Mouse (Mus musculus) heart, embryonic 12.5 days (tissue): ENCODE measurements around the gene Fkbpl. TPM values are rescaled to one million over a fixed set of nuclear protein-coding genes. Genes with fewer than 3 reads are reported as not detected.

Experiments used
- ATAC-seq: fragments of 200-750 bp; cut with Nextera tagmentation; 2 replicates; pipeline ENCODE4 v1.8.0; 2017; ENCODE audit warnings: moderate TSS enrichment, moderate library complexity; ENCODE audit not compliant: insufficient number of reproducible peaks, low FRiP score
- H3K27ac ChIP-seq: fragments of 300-500 bp; sonication (generic); 2 replicates; pipeline ENCODE4 v1.5.1; 2016; ENCODE audit warnings: mild to moderate bottlenecking, moderate library complexity; ENCODE audit not compliant: poor library complexity, severe bottlenecking
- H3K27me3 ChIP-seq: fragments of 300-500 bp; sonication (generic); replicated peaks from 2 replicates; pipeline ENCODE4 v1.6.1; 2016; ENCODE audit warnings: mild to moderate bottlenecking, moderate library complexity
- H3K36me3 ChIP-seq: fragments of 300-500 bp; sonication (generic); 2 replicates; pipeline ENCODE4 v1.6.1; 2016; ENCODE audit warnings: mild to moderate bottlenecking, moderate library complexity
- H3K4me1 ChIP-seq: fragments of 300-500 bp; sonication (generic); replicated peaks from 2 replicates; pipeline ENCODE4 v1.6.1; 2016; ENCODE audit warnings: mild to moderate bottlenecking
- H3K4me2 ChIP-seq: fragments of 300-500 bp; sonication (generic); 2 replicates; pipeline ENCODE4 v1.6.1; 2016; ENCODE audit warnings: mild to moderate bottlenecking, moderate library complexity
- H3K4me3 ChIP-seq: fragments of 300-500 bp; sonication (generic); 2 replicates; pipeline ENCODE4 v1.5.1; 2016; ENCODE audit warnings: mild to moderate bottlenecking
- H3K9ac ChIP-seq: fragments of 300-500 bp; sonication (generic); 2 replicates; pipeline ENCODE4 v1.6.1; 2016; ENCODE audit warnings: mild to moderate bottlenecking, moderate library complexity
- H3K9me3 ChIP-seq: fragments of 300-500 bp; sonication (generic); replicated peaks from 2 replicates; pipeline ENCODE4 v1.6.1; 2016; ENCODE audit warnings: mild to moderate bottlenecking, moderate library complexity
- WGBS: fragments of 180-500 bp; shearing (Covaris S2); methylation state at CpG from one replicate; pipeline ENCODE4 v1.1.7; 2016; 5-methylcytosine and 5-hydroxymethylcytosine counted together
- polyA plus RNA-seq: library from polyadenylated mRNA; unstranded; fragments of >200 nt; fragmentation: Nextera tagmentation; extraction: Ambion mirVana; gene quantifications from 2 replicates; pipeline ENCODE4 v1.2.1, GENCODE M21; 2016

The Fkbpl gene
- polyA plus RNA-seq, 1 experiment from 2014 or later, result 10.2 TPM

GRCm38 (mm10) chr17:34658145-34658544 lies 13.6 kb downstream of the Fkbpl start:
- ATAC-seq, result no peak
- H3K27me3 ChIP-seq, result peaks cover 31% of the 10 kb centered on the region
- no peak overlapping the region for H3K4me2 ChIP-seq
- peaks cover 47% of the 10 kb centered on the region for H3K4me1 ChIP-seq
- H3K36me3 ChIP-seq, result peaks cover 12% of the 10 kb centered on the region
- WGBS, result 65% methylated on average over 2 of the region's 2 CpGs
- H3K9me3 ChIP-seq, result no peaks in the 10 kb centered on the region
- H3K9ac ChIP-seq, result no peak overlapping the region
- H3K27ac ChIP-seq, result no peak overlapping the region
- H3K4me3 ChIP-seq, result no peak overlapping the region

- Histone ChIP-seq H3K4me2 (no peak overlapping the region), H3K4me1 (peaks cover 47% of the 10 kb centered on the region), H3K9me3 (no peaks in the 10 kb centered on the region), H3K36me3 (peaks cover 7% of the 10 kb centered on the region), H3K27me3 (peaks cover 31% of the 10 kb centered on the region), H3K4me3 (no peak overlapping the region), H3K27ac (no peak overlapping the region), H3K9ac (no peak overlapping the region)
- ATAC-seq, result no peak
- WGBS, result 67% methylated on average over 3 of the region's 3 CpGs
These were observed 14.0 kb downstream of the Fkbpl start for GRCm38 (mm10) chr17:34658591-34658990.

GRCm38 (mm10) chr17:34659181-34659896 lies 14.8 kb downstream of the Fkbpl start:
- Histone ChIP-seq H3K27me3 (peaks cover 31% of the 10 kb centered on the region), H3K36me3 (peaks cover 3% of the 10 kb centered on the region), H3K27ac (no peak overlapping the region), H3K9me3 (no peaks in the 10 kb centered on the region), H3K4me3 (no peak overlapping the region), H3K4me1 (peaks cover 46% of the 10 kb centered on the region), H3K9ac (no peak overlapping the region), H3K4me2 (no peak overlapping the region)
- no peak for ATAC-seq
- WGBS, result 40% methylated on average over 12 of the region's 12 CpGs

- Histone ChIP-seq H3K36me3 (no peaks in the 10 kb centered on the region), H3K4me1 (peaks cover 41% of the 10 kb centered on the region), H3K27me3 (peaks cover 33% of the 10 kb centered on the region), H3K9ac (no peak overlapping the region), H3K4me2 (no peak overlapping the region), H3K9me3 (no peaks in the 10 kb centered on the region), H3K27ac (no peak overlapping the region), H3K4me3 (no peak overlapping the region)
- WGBS, result 57% methylated on average over 3 of the region's 3 CpGs
- ATAC-seq, result no peak
These were observed 15.3 kb downstream of the Fkbpl start for GRCm38 (mm10) chr17:34659897-34660214.

GRCm38 (mm10) chr17:34660259-34660820 lies 15.8 kb downstream of the Fkbpl start:
- no peak overlapping the region for H3K27ac ChIP-seq
- peak overlapping the region; percentile 60 for H3K4me2 ChIP-seq
- H3K4me3 ChIP-seq, result no peak overlapping the region
- peaks cover 36% of the 10 kb centered on the region for H3K4me1 ChIP-seq
- no peaks in the 10 kb centered on the region for H3K9me3 ChIP-seq
- 27% methylated on average over 11 of the region's 11 CpGs for WGBS
- no peaks in the 10 kb centered on the region for H3K36me3 ChIP-seq
- ATAC-seq, result no peak
- no peak overlapping the region for H3K9ac ChIP-seq
- H3K27me3 ChIP-seq, result peaks cover 37% of the 10 kb centered on the region

GRCm38 (mm10) chr17:34661121-34661591 lies 16.6 kb downstream of the Fkbpl start:
- H3K27me3 ChIP-seq, result peaks cover 45% of the 10 kb centered on the region
- H3K27ac ChIP-seq, result no peak overlapping the region
- WGBS, result 5% methylated on average over 19 of the region's 19 CpGs

GRCm38 (mm10) chr17:34662468-34662867 lies 17.9 kb downstream of the Fkbpl start:
- 71% methylated on average over 1 of the region's 1 CpGs for WGBS
- no peak overlapping the region for H3K4me3 ChIP-seq
- no peaks in the 10 kb centered on the region for H3K9me3 ChIP-seq
- H3K9ac ChIP-seq, result no peak overlapping the region
- peaks cover 45% of the 10 kb centered on the region for H3K27me3 ChIP-seq
- H3K36me3 ChIP-seq, result no peaks in the 10 kb centered on the region
- ATAC-seq, result no peak
- peaks cover 26% of the 10 kb centered on the region for H3K4me1 ChIP-seq
- no peak overlapping the region for H3K27ac ChIP-seq
- no peak overlapping the region for H3K4me2 ChIP-seq

More at GRCm38 (mm10) chr17:34661121-34661591, 16.6 kb downstream of the Fkbpl start:
- Histone ChIP-seq H3K4me3 (peak overlapping the region; percentile 17), H3K36me3 (no peaks in the 10 kb centered on the region), H3K4me1 (peaks cover 28% of the 10 kb centered on the region), H3K4me2 (peak overlapping the region; percentile 60), H3K9ac (peak overlapping the region; percentile 1; the same call in 1 of the 2 replicates), H3K9me3 (no peaks in the 10 kb centered on the region)
- ATAC-seq, result peak; percentile 53; the same call in 1 of the 2 replicates

GRCm38 (mm10) chr17:34662978-34663377 lies 18.4 kb downstream of the Fkbpl start:
- Histone ChIP-seq H3K9me3 (no peaks in the 10 kb centered on the region; the same call in 1 of the 2 replicates), H3K4me3 (no peak overlapping the region), H3K27me3 (peaks cover 45% of the 10 kb centered on the region), H3K36me3 (no peaks in the 10 kb centered on the region), H3K9ac (no peak overlapping the region), H3K4me2 (no peak overlapping the region), H3K27ac (no peak overlapping the region), H3K4me1 (peaks cover 26% of the 10 kb centered on the region)
- WGBS, result 78% methylated on average over 8 of the region's 8 CpGs
- ATAC-seq, result no peak

- Histone ChIP-seq H3K27ac (no peak overlapping the region), H3K36me3 (no peaks in the 10 kb centered on the region), H3K4me2 (no peak overlapping the region), H3K9me3 (no peaks in the 10 kb centered on the region; the same call in 1 of the 2 replicates), H3K27me3 (peaks cover 45% of the 10 kb centered on the region), H3K9ac (no peak overlapping the region), H3K4me3 (no peak overlapping the region), H3K4me1 (peaks cover 26% of the 10 kb centered on the region)
- 34% methylated on average over 1 of the region's 1 CpGs for WGBS
- ATAC-seq, result no peak
These were observed 19.0 kb downstream of the Fkbpl start for GRCm38 (mm10) chr17:34663558-34663957.

GRCm38 (mm10) chr17:34664472-34664871 lies 19.9 kb downstream of the Fkbpl start:
- Histone ChIP-seq H3K4me1 (peaks cover 22% of the 10 kb centered on the region), H3K36me3 (no peaks in the 10 kb centered on the region), H3K9ac (no peak overlapping the region), H3K4me2 (no peak overlapping the region), H3K9me3 (no peaks in the 10 kb centered on the region; the same call in 1 of the 2 replicates), H3K27ac (no peak overlapping the region), H3K4me3 (no peak overlapping the region), H3K27me3 (peaks cover 42% of the 10 kb centered on the region)
- WGBS, result 59% methylated on average over 7 of the region's 7 CpGs
- ATAC-seq, result no peak

- Histone ChIP-seq H3K27ac (no peak within 1 kb of the TSS), H3K36me3 (no peaks in the 10 kb centered on the region), H3K4me1 (peaks cover 25% of the 10 kb centered on the region), H3K9me3 (no peaks in the 10 kb centered on the region; the same call in 1 of the 2 replicates), H3K27me3 (peaks cover 72% of the 10 kb centered on the region), H3K9ac (peak within 1 kb of the TSS; percentile 53; the same call in 1 of the 2 replicates), H3K4me2 (peak within 1 kb of the TSS; percentile 65), H3K4me3 (peak within 1 kb of the TSS; percentile 35)
- ATAC-seq, result no peak
- WGBS, result 54% methylated on average over 7 of the region's 7 CpGs
These were observed 25.7 kb downstream of the Fkbpl start, which contains the start of gene Tnxb for GRCm38 (mm10) chr17:34670235-34670634. TSS of gene Tnxb (plus strand) at chr17:34670535.
